Mouse (Mus musculus): ENCODE data around the gene Gm28035.

Gm28035 gene

DNA sequence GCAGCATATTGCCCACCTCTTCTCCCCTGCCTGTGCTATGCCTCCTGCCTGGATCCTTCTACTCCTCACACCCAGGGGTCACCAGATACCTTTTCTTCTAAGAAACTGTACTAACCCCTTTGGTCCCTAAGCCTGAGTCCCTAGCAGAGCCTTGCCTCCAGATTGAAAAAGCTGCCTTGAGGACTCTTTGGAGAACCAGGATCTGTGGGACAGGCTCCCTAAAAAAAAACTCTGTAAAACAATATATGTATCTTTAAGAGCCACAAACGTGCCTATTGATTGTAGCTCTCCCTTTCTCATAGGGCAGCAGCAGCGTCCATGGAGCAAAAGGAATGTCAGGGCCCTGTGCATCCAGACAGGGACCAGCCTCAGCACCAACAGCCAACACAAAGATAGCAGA, at the start of gene Gm28035:
TSS of gene Gm28035 (plus strand) at position 301 of the 400 bp plus-strand sequence.
- DNase-seq = no peak

DNA sequence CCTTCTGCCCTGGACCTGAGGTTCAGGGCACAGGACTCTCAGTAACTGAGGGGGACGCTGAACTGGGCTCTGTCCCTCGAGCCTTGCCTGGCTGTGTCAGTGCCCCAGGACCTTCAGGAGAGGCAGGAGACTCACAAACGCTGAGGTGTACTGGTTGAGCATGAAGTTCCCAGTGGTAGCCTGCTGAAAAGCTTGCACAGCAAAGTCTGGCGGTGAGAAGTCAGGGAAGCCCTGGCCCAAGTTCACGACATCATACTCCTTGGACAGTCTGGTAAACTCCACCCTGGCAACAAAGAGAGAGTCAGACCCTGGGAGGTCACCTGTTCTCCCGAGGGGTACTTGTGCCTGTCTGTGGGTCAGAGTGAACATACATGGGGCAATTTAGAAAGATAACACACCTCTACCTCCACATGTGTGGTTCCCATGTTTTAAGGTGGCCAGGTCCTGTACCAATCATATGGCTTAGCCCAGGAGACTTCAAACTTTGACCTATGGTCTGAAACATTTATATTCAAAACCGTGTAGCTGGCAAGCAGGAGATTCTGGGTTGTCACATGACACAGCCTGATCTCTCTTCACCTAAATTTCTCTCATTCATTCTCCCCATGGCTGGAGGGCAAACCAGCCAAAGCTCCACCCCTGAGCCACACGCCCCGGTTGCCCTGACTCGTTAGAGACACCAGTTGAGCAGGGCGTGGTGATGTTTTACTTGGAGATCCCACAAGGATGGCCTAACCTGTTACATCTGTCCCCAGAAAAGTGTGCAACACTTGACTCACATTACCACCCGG, 48.4 kb upstream of the Gm28035 start:
- DNase-seq = no peak

DNA sequence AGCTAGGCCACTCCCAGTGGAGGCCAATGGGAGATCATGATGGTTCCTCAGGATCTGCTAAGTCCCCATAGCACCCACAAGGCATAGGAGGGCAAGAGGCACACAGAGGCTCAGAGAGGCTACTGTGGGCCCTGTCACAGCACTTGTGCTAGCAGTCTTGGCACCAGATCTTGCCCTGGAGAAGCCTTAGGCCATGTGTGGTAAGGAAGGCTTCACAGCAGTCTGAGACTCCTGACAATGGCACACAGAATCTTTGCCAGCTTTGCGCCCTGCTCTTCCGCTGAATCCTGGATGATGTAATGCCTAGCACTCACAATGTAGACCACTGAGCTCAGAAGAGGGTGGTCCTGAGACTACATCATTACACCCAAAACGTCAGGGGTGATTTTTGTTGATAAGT, 45.7 kb upstream of the Gm28035 start:
- no peak for DNase-seq

DNA sequence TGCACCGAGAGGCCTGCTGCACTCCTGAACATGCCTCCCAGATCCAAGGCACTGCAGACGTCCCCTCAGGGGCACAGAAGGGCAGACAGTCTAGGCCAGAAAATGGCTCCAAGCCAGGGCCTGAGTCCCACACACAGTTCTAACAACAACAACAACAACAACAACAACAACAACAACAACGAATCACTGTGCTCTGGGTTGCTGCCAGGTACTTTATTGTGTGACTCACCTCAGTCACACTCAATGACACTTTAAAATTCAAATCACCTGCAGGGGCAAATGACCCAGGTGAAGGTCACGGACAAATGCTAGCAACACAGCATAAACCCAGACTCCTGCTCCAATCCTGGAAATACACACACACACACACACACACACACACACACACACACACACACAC, 42.3 kb upstream of the Gm28035 start:
- DNase-seq = no peak

DNA sequence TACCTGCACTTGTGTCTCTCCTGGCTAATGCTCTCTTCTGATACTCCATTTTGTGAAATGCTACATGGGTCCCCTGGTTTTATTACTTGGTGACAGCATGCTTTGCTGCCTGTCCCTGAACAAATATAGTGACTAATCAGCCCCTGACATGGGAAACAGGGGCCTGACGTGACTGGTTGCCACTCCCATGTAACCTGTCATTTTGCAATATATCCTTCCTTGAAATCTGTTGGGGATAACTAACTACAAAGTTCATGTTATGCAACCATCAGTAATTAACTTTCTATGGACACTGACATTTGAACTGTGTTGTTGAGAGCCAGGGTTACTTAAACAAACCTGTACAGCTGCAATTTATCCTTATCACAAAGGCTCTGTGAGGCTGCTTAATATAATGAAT, 40.4 kb upstream of the Gm28035 start:
- no peak for DNase-seq

DNA sequence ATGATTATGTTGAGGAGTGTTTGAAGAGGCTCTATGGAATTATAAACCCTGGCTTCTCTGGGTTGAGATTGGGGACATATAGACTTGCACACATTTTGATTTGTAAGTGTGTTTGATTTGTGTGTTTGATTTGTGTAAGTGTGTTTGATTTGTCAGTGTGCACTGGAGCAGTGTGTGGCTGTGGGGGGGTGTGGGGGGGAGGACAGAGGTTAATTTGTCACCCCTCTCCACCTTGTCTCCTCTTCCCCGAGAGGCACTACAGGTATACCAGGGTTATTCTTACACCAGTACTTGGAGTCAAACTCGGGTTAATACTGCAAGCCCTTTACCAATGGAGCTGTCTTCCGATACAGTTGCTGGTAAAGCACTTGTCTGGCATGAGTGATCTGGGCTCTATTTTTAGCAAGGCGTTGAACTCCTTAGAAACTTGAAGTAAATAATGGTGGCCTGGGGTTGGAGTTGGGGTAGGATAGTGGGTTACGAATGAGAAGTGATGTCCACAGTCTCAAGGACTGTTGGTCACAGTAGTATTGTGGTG, 39.9 kb upstream of the Gm28035 start:
- DNase-seq = no peak

DNA sequence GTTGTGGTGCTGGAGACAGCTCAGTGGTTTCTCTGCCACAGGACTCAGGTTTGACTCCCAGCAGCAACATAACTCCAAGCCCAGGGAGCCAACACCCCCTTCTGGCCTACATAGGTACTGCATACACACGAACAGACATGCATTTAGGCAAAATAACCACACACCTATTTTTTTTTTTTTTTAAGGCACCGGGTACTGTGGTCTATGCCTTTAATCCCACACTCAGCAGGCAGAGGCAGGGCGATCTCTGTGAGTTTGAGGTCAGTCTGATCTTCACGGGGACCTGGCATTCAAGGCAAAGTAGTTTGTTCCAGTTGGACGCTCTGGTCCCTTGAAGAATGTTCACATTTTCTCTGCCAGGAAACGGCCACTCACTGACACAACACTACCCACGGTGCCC, 36.9 kb upstream of the Gm28035 start:
- DNase-seq = peak; percentile 61

DNA sequence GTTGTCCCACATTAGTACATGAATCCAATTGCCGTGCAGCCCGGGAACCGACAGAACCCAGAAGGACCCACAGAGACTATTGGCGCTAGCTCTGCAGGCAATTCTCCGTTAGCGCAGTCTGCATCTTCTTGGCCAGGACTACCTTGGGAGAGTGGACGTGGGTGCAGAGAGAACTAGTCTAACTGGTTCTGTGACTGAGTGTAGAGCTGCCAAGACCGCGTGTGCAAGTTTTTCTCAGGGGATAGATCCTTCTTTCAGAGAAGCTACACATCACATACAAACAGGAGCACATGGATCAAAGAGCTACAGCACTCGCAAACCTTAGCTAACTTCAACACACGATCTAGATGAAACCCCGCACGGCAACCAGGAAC, 35.1 kb upstream of the Gm28035 start:
- peak; percentile 42 for DNase-seq

DNA sequence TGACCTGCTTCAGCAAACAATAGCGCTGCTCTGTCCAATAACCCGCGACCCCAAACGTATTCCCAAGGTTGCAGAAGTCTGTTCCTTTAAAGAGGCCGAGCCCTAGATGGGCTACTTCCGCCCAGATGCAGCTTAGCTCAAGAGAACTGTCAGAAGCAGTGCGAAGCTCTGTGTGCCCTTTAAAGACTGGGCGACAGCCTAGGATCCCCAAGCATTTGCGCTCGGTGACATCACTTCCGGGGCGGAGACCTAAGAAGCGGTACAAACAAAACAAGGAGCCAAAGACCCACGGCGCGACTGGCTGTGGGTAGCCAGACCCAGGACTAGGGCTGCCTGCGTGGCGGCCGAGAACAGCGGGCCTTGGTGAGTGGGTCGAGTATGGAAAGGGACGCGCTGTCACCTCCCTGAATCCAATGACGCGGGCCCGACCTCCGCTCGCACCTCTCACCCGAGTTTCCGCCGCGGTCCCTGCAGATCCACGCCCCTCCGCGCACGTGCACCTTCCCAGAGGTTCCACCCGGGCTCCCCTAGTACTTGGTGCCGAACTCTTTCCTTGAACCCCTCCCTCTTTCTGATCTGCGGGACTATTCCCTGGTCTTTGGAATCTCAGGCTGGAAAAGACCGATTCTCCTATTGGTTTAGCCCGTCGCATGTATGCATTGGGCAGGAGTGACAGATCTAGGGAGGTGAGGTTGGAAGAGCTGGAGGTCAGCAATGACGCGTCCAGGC, 34.6 kb upstream of the Gm28035 start, which contains the start of gene Kyat1:
TSS of gene Kyat1 (minus strand) at position 219 of the 729 bp plus-strand sequence.
- peak; percentile 96 for DNase-seq

DNA sequence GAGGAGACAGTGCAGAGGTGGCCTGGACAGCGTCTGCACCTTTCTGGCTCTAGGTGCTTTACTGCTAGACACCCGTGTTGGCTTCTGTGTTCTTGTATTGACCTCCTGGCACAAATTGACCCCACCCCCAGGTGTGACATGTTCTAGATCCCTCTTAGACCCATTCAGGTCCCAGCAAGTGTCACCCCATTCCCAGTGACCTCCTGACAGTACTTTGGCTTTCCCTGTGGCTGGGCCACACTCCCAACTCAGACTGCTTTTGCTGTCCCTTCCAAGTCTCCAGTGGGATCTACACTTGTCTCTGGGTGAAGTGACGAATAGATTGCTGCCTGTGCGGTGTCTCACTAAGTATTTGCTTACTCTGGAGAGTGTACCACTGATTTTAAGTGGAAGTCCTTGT, 33.0 kb upstream of the Gm28035 start:
- no peak for DNase-seq

DNA sequence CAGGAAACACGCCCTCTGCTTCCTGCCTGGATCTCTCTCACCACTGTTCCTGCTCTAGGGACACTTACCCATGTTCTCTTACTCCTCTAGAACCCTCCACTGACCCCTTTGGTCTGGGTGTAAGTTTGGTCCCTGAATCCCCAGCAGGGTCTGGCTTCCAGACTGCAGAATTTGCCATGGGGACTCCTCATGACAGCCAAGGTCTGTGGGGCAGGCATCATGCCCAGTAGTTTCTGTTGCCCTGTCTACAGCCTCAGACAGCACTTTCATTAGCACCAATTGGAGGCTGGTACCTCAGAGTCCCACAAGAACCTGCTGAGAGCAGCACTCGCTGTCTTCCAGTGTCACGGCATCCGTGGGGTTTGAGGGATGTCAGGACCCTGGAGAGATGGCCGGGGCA, 32.5 kb upstream of the Gm28035 start:
- no peak for DNase-seq

DNA sequence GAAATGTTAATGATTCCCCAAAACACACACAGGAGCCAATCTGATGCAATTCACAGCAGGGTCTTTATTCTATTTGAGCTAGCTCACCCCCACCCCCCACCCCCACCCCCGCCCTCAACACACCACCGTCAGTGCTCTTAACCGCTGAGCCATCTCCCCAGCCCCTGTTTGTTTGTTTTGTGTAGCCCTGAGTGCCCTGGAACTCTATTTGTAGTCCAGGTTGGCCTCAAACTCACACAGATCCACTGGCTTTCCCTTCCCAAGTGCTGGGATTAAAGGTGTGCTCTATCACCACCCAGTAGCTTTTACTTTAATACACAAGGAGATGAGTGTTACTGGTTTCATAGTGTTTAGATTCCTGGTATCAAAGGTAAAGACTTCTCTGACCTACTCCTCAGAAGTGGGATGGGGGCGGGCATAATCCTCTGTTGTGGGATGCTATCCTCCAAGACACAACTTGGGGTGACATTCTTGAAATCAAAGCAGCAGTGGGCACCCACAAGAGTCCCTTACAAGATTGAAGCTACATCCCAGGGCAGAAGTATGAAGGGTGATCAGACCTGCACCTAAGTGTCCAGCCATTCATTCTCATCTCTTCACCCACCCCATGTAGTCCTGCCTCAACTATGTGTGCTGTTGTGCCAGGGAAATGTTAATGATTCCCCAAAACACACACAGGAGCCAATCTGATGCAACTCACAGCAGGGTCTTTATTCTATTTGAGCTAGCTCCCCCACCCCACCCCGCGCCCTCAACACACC, 28.8 kb upstream of the Gm28035 start:
- no peak for DNase-seq

DNA sequence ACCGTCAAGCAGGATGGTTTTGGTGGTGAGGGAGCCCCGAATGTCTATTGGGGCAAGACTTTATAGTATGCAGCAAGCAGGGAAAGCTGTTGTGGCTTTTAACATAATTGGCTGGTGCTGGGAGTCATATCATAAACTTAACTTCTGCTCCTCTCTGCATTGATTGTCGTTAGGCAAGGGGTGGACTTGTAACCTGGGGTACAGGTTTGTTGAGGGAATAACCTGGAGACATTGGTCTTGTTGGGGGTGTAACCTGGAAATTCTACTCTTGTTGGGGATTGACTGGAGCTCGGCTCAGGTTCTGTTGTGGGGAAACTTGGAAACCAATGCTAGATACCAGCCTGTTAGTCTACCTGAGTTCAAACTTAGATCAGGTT, 28.2 kb upstream of the Gm28035 start:
- no peak for DNase-seq

DNA sequence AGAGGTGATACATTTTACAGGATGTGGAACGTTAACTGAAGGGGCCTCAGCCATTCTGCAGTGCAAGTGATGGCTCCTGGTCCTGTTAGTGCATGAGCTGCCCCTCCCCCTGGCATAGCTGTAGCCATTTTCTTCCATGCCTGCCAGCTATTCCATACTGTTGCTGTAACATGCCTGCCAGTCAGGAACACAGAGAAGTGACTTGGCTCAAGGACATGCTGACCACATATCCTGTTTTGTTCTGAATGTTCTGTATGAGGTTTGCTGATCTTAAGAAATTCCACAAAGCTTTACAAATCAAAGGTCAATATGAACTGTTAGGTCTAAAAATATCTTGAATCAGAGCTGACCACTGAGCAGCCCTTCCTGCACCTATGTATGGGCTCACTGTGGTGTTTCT, 27.4 kb upstream of the Gm28035 start:
- DNase-seq = peak; percentile 58

DNA sequence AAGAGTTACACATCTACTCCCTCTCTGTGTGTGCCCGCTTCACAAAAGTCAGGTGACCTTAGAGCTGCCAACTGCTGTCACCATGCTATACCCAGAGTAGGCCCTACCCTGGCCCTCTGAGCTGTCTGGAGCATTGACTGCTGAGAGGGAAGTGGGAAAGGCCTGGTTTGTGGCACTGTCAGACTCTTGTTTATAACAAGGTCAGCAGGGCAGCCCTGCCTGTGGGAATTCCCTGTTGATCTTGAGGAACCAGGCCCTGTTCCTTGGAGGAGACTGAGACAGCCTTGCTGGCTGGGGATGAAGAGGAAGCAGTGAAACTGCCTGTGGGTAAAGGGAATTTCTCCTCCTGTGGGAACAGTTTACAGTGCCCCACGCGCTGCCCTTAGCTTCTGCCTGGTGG, 25.6 kb upstream of the Gm28035 start:
- peak; percentile 51 for DNase-seq

DNA sequence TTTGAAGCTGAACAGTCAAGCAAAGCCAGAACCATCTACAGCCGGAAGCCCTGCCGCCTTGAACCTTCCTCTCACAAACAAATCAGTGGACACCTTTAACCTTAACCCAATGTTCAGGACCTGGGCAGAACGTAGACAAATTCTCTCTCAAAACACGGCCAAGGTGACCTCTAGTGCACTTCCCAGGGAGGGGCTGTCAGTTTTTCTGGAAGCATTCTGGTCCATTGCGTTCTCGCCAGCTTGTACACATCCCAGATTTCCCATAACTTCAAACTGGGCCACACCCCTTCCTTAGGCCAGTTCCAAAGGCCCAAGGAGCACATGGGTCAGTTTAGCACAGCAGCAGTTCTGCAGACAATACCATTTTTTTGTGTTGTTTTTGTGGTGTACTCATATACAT, 24.9 kb upstream of the Gm28035 start:
- DNase-seq = peak; percentile 52

DNA sequence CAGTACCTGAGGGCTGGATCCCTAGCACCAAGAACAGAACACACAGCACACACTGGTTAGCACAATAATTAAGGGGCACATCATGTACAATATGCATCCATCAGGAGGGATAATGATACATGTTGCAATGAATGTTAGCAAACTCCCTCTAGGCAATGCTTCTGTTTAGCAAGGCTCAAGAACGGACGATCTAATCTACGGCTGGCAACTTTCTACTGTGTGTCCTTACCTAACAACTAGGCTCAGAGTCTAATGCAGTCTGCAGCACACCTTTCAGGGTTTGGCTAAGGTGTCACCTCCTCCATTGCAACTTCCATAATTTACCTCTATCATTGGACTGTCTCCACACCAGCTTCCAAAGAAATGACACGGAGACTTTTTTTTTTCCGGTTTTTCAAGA, 24.1 kb upstream of the Gm28035 start:
- no peak for DNase-seq

DNA sequence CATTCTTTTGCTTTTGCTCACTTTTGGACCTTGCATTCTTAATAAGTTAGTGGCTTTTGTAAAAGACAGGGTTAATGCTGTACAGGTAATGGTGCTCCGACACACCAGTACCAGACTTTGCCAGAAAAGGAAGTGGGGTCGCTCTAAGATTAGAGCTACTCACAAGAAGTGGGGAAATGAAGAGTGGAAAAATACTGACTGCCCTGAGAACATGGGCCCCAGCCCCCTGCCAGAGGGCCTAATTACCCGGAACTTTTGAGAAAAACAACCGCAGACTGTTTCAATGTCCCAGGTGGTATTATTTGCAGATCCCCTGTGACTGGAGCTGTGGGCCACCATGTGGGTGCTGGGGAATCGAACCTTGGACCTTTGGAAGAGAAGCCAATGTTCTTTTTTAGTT, 4.8 kb upstream of the Gm28035 start:
- DNase-seq = no peak

DNA sequence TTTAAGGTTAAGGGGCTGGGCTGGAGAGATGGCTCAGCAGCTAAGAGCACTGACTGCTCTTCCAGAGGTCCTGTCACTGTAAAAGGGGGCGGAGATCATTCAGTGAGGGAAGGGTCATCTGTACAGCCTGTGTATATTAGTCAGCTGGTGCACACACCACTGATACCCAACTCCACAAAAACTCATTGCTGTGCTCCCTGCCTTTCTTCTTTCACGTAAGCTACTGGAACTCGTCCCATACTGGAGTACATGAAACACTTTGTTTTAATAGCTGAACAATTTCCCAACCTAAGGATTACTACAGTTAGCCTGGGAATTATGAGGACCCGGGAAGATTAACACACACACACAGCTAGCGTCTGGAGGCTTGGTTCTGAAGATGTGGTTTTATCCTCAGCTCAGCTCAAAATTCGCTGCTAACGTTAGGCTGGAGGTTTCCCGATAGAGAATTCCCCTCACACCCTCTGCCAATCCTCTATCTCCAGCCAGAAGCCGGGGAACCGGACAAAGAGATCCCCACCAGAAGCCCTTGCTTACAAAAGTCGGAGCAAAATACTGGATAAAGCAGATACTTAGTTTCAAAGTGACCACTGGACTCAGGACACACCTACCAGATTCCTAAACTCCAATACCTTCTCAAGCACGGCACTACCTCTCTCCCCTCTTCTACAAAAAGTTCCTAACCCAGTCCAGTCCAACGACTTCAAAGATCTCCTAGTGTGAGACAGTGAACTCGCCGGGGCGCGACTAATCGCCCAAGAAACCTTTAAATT, 3.8 kb upstream of the Gm28035 start:
- DNase-seq = peak; percentile 38

DNA sequence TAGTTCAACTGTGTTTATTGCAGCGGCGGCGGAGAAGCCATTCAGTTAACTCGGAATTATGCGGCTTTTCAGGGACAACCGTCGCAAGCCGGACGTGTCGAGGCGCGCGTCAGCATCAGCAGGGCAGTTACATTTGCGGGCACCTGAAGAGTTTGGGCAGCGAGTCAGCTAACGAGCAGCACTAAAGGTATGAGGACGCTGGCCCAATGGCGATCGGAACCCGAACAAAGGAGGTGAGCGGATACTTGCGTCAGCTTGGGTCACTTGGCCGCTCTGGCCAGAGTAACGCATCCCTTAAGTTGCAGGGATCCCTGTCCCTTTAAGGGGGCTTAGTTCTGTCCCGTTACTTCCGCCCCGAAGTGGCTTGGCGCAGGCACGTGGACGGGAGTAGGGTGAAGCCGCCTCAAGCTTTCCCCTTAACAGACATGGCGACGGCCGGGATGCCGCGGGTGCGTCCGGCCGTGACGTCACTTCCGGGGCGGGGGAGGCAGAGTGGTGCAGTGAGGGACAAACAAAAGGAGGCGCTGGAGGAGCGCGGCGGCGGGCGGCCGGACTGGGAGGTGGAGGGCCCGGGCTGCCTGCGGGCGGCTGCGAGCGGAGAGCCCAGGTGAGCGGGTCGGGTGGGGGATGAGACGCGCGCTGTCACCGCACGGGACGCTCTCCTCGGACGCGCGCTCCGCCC, 3.0 kb upstream of the Gm28035 start, which contains the start of gene Lrrc8a:
TSS of gene Lrrc8a (plus strand) at position 517 of the 682 bp plus-strand sequence.
- peak; percentile 100 for DNase-seq

DNA sequence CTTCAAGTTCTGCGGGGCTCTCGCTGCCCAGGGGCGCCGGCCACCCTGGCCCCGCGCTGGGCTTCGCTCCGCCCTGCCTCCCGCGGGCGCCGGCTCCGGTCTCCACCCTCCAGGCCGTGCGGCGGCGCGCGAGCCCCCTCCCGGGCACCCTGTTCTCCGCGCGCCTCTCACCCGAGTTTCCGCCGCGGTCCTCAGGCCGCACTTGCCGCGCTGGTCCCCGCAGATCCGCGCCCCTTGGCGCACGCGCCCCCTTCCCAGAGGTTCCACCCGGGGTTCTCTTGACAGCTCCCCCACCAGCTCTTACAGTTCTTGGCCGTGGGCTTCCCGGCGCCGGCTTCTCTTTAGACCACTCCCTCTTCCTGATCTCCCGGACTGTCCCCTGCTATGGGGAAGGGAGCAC, 2.5 kb upstream of the Gm28035 start:
- peak; percentile 83 for DNase-seq

DNA sequence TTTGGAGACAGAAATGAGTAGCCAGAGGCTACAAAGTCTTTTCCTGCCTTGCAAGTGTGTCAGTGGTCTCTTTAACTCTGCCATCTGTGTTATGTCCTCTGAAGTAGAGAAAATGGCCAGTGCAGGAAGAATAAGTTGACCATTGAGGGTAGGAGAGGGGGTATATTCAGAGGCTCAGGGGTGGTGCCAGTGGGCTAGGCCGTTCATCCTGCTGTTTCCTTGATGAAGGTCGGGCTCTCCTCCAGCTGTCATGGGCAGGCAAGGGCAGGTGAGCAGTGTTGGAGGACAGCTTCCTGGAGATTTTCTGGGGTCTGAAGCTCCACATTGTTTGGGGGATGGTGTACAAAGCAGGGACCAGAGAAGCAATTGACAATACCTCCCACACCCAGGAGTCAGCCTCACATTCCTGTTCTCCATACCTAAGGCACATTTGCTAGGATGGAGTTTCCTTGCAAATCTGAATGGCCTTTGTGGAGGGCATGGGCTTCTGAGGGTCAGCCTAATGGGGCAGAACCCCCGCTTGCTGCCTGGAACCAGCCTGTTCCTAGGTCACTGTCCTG, 1.4 kb upstream of the Gm28035 start:
- DNase-seq = no peak
